8 mouse cellular contexts compared by ENCODE assay signal in genomic region chr1:135148476-135148875, GRCm38 (mm10). TPM values are rescaled to one million over a fixed set of nuclear protein-coding genes. Genes with fewer than 3 reads are reported as not detected.
DNase-seq lines count a peak whose midpoint lies in the region; ATAC-seq and TF ChIP-seq lines count a peak whose summit lies in the region.

No protein-coding gene starts in this region.

- ATAC-seq in liver, embryonic 12.5 days, result no peak
- no peak for ATAC-seq in stomach, postnatal 0 days (ENCODE audit: low FRiP score, low TSS enrichment)
- no peak for ATAC-seq in granulocyte monocyte progenitor cell, adult 5-6 weeks (replicated peaks; ENCODE audit: poor library complexity, severe bottlenecking)

- peak overlapping the region; percentile 98 for H3K27ac ChIP-seq in gastrocnemius, adult 2 months
- peak overlapping the region; percentile 13; the same call in 1 of the 2 replicates for H3K27ac ChIP-seq in liver, embryonic 12.5 days
- H3K27ac ChIP-seq in stomach, postnatal 0 days (replicated peaks), result no peak overlapping the region; the same call in 1 of the 2 replicates

- no peak for DNase-seq in gastrocnemius, adult 2 months
- no peak for DNase-seq in gastrocnemius, adult 18-20 months (ENCODE audit: low spot score)
- DNase-seq in testis, postnatal 10 days (ENCODE audit: low spot score), result peak; percentile 35
- no peak for DNase-seq in testis, postnatal 14 days (ENCODE audit: low spot score)
- no peak for DNase-seq in stomach, postnatal 0 days (ENCODE audit: low spot score)
- DNase-seq in frontal cortex, postnatal 10 days (ENCODE audit: low spot score in 2 of 2), result no peak

- peaks cover 10% of the 10 kb centered on the region for H3K36me3 ChIP-seq in liver, embryonic 12.5 days
- no peaks in the 10 kb centered on the region for H3K36me3 ChIP-seq in stomach, postnatal 0 days (ENCODE audit: control insufficient read depth, insufficient read depth, low read length)

- intact Hi-C loops in gastrocnemius, adult 2 months (cut with DNase I), result no loop called here

- no peak overlapping the region for H3K9ac ChIP-seq in liver, embryonic 12.5 days
- peak overlapping the region; percentile 95; the same call in 1 of the 2 replicates for H3K9ac ChIP-seq in stomach, postnatal 0 days (ENCODE audit: low read length)

- no peak for TF ChIP-seq CTCF in gastrocnemius, adult 2 months (IDR thresholded peaks at IDR 0.05)
- no peak for TF ChIP-seq CTCF in stomach, postnatal 0 days (IDR thresholded peaks at IDR 0.05; ENCODE audit: low read depth)

- 76% methylated on average over 4 of the region's 4 CpGs for WGBS in liver, embryonic 12.5 days (ENCODE audit: insufficient replicate concordance)
- WGBS in stomach, postnatal 0 days, result 48% methylated on average over 4 of the region's 4 CpGs

- H3K4me3 ChIP-seq in gastrocnemius, adult 2 months, result peak overlapping the region; percentile 94
- H3K4me3 ChIP-seq in liver, embryonic 12.5 days, result peak overlapping the region; percentile 78; the same call in 1 of the 2 replicates
- H3K4me3 ChIP-seq in stomach, postnatal 0 days (ENCODE audit: low read depth, low read length), result peak overlapping the region; percentile 98

- H3K27me3 ChIP-seq in liver, embryonic 12.5 days (replicated peaks), result 0 out of 2 replicates have a peak, but pooled peaks cover under 1% of the 10 kb centered on the region
- H3K27me3 ChIP-seq in stomach, postnatal 0 days (ENCODE audit: control insufficient read depth, insufficient read depth, low read length), result no peaks in the 10 kb centered on the region

- H3K4me1 ChIP-seq in liver, embryonic 12.5 days, result peaks cover 26% of the 10 kb centered on the region
- H3K4me1 ChIP-seq in stomach, postnatal 0 days (replicated peaks; ENCODE audit: control insufficient read depth, insufficient read depth), result no peaks in the 10 kb centered on the region; the same call in 1 of the 2 replicates

- no peak for TF ChIP-seq EP300 in stomach, postnatal 0 days (optimal IDR thresholded peaks at IDR 0.05)

- no peaks in the 10 kb centered on the region for H3K9me3 ChIP-seq in liver, embryonic 12.5 days (replicated peaks)
- H3K9me3 ChIP-seq in stomach, postnatal 0 days (ENCODE audit: control insufficient read depth, low read length), result no peaks in the 10 kb centered on the region

- peak overlapping the region; percentile 98 for H3K4me2 ChIP-seq in liver, embryonic 12.5 days
- peak overlapping the region; percentile 81 for H3K4me2 ChIP-seq in stomach, postnatal 0 days (replicated peaks; ENCODE audit: low read depth)

RNA-seq across cellular contexts. Expression of gene Arl8a, which starts 1.9 kb away (rescaled TPM):
- total RNA-seq in gastrocnemius, adult 2 months (2021), result 10 to 100 TPM; 16.5 to 17.8 TPM
- total RNA-seq in gastrocnemius, adult 18-20 months (2021), result 10 to 100 TPM; 17.4 to 22.5 TPM
- 15.5 and 15.8 TPM in 2 replicates for polyA plus RNA-seq in liver, embryonic 12.5 days (2016; fragmentation: Nextera tagmentation; extraction: Ambion mirVana)
- 42.2 and 43.9 TPM in 2 replicates for polyA plus RNA-seq in stomach, postnatal 0 days (2015; fragmentation: Nextera tagmentation; extraction: Ambion mirVana)
- 35.6 and 48.5 TPM in 2 replicates for total RNA-seq in granulocyte monocyte progenitor cell, adult 5-6 weeks (2014; fragmentation: Nextera tagmentation)
- total RNA-seq in granulocyte monocyte progenitor cell, adult 5-6 weeks (2017), result 18.3 and 20.3 TPM in 2 replicates

RNA-seq across cellular contexts. Expression of gene Ptpn7, which starts 16.0 kb away (rescaled TPM):
- total RNA-seq in gastrocnemius, adult 2 months (2021), result under 1 TPM in 1 of 2 experiments, not detected in 1; 0.17 TPM
- under 1 TPM; 0.07 to 0.14 TPM for total RNA-seq in gastrocnemius, adult 18-20 months (2021)
- polyA plus RNA-seq in liver, embryonic 12.5 days (2016; fragmentation: Nextera tagmentation; extraction: Ambion mirVana), result 24.7 and 25.9 TPM in 2 replicates
- 0.32 and 0.46 TPM in 2 replicates for polyA plus RNA-seq in stomach, postnatal 0 days (2015; fragmentation: Nextera tagmentation; extraction: Ambion mirVana)
- 133 and 146 TPM in 2 replicates for total RNA-seq in granulocyte monocyte progenitor cell, adult 5-6 weeks (2014; fragmentation: Nextera tagmentation)
- 101 and 112 TPM in 2 replicates for total RNA-seq in granulocyte monocyte progenitor cell, adult 5-6 weeks (2017)

RNA-seq across cellular contexts. Expression of gene Gpr37l1, which starts 19.0 kb away (rescaled TPM):
- total RNA-seq in gastrocnemius, adult 2 months (2021), result under 1 TPM; 0.38 to 0.56 TPM
- under 1 TPM; 0.46 to 0.55 TPM for total RNA-seq in gastrocnemius, adult 18-20 months (2021)
- polyA plus RNA-seq in liver, embryonic 12.5 days (2016; fragmentation: Nextera tagmentation; extraction: Ambion mirVana), result not detected in 2 replicates
- 3.1 and 3.4 TPM in 2 replicates for polyA plus RNA-seq in stomach, postnatal 0 days (2015; fragmentation: Nextera tagmentation; extraction: Ambion mirVana)
- total RNA-seq in granulocyte monocyte progenitor cell, adult 5-6 weeks (2014; fragmentation: Nextera tagmentation), result not detected in 2 replicates
- total RNA-seq in granulocyte monocyte progenitor cell, adult 5-6 weeks (2017), result not detected in 2 replicates

RNA-seq across cellular contexts. Expression of gene Lgr6, which starts 43.4 kb away (rescaled TPM):
- total RNA-seq in gastrocnemius, adult 2 months (2021), result under 1 TPM; 0.08 to 0.86 TPM
- total RNA-seq in gastrocnemius, adult 18-20 months (2021), result under 1 TPM; 0.11 to 0.57 TPM
- polyA plus RNA-seq in liver, embryonic 12.5 days (2016; fragmentation: Nextera tagmentation; extraction: Ambion mirVana), result 0.30 and 0.36 TPM in 2 replicates
- polyA plus RNA-seq in stomach, postnatal 0 days (2015; fragmentation: Nextera tagmentation; extraction: Ambion mirVana), result 0.35 and 1.0 TPM in 2 replicates
- total RNA-seq in granulocyte monocyte progenitor cell, adult 5-6 weeks (2014; fragmentation: Nextera tagmentation), result not detected in 2 replicates
- 0.04 TPM in 1 of 2 replicates, not detected in the other for total RNA-seq in granulocyte monocyte progenitor cell, adult 5-6 weeks (2017)

Comparison
In these comparisons a context has a peak if more than half of its experiments do, and no peak if none do; other contexts are left out.
1. RNA of gene Ptpn7, which starts 16.0 kb away (total RNA-seq): 101 to 146 TPM in granulocyte monocyte progenitor cell, adult 5-6 weeks; 0.17 TPM in gastrocnemius, adult 2 months and 0.07 to 0.14 TPM in gastrocnemius, adult 18-20 months; every median in the first group is over 10 times any median in the second.
2. Peak in every context shown above with its lines, with median percentiles within 50 percentile points of each other: H3K4me3 ChIP-seq.